Mouse (Mus musculus): ENCODE measurements around the gene Gramd1a. TPM values are rescaled to one million over a fixed set of nuclear protein-coding genes. Genes with fewer than 3 reads are reported as not detected.

The Gramd1a gene
- total RNA-seq, 2 experiments from 2014 or later = 42.8 to 45.8 TPM

- DNase-seq (ENCODE audit: low spot score in 2 of 2) = peak; percentile 82 to 92
Measured at GRCm38 (mm10) chr7:31097583-31098248, 58.0 kb downstream of the Gramd1a start.

GRCm38 (mm10) chr7:31096892-31097564 lies 58.7 kb downstream of the Gramd1a start:
- no peak for DNase-seq (ENCODE audit: low spot score in 2 of 2)

GRCm38 (mm10) chr7:31094774-31095501 lies 60.8 kb downstream of the Gramd1a start:
- no peak for DNase-seq (ENCODE audit: low spot score in 2 of 2)

GRCm38 (mm10) chr7:31089721-31090120 lies 66.0 kb downstream of the Gramd1a start:
- DNase-seq (ENCODE audit: low spot score in 2 of 2) = no peak

- DNase-seq (ENCODE audit: low spot score in 2 of 2) = no peak
Measured at GRCm38 (mm10) chr7:31088206-31088605, 67.5 kb downstream of the Gramd1a start.

- no peak for DNase-seq (ENCODE audit: low spot score in 2 of 2)
Measured at GRCm38 (mm10) chr7:31087262-31087661, 68.4 kb downstream of the Gramd1a start.

GRCm38 (mm10) chr7:31086175-31086755 lies 69.4 kb downstream of the Gramd1a start:
- no peak for DNase-seq (ENCODE audit: low spot score in 2 of 2)

GRCm38 (mm10) chr7:31085171-31085570 lies 70.5 kb downstream of the Gramd1a start:
- DNase-seq (ENCODE audit: low spot score in 2 of 2) = no peak

- no peak for DNase-seq (ENCODE audit: low spot score in 2 of 2)
Measured at GRCm38 (mm10) chr7:31084140-31084539, 71.6 kb downstream of the Gramd1a start.

- peak in 1 of 2 experiments; percentile 64 for DNase-seq (ENCODE audit: low spot score in 2 of 2)
Measured at GRCm38 (mm10) chr7:31082831-31083588, 72.7 kb downstream of the Gramd1a start.

- no peak for DNase-seq (ENCODE audit: low spot score in 2 of 2)
Measured at GRCm38 (mm10) chr7:31082106-31082505, 73.6 kb downstream of the Gramd1a start.

GRCm38 (mm10) chr7:31081106-31081505 lies 74.6 kb downstream of the Gramd1a start:
- DNase-seq (ENCODE audit: low spot score in 2 of 2) = no peak

GRCm38 (mm10) chr7:31080611-31081010 lies 75.1 kb downstream of the Gramd1a start:
- DNase-seq (ENCODE audit: low spot score in 2 of 2) = no peak

Other genes starting within 250 kb of the Gramd1a start
- 10 to 100 TPM; 11.8 to 12.3 TPM for gene Mag, start 241.0 kb downstream of the Gramd1a start, total RNA-seq (2021)
- not detected for gene Hamp2, start 231.2 kb downstream of the Gramd1a start, total RNA-seq (2021)
- under 1 TPM in 1 of 2 experiments, not detected in 1; 0.78 TPM for gene Hamp, start 211.9 kb downstream of the Gramd1a start, total RNA-seq (2021)
- 10 to 100 TPM; 79.3 to 80.5 TPM for gene Usf2, start 199.1 kb downstream of the Gramd1a start, total RNA-seq (2021)
- under 1 TPM; 0.74 to 0.75 TPM for gene Lsr, start 182.4 kb downstream of the Gramd1a start, total RNA-seq (2021)
- under 1 TPM in 1 of 2 experiments, not detected in 1; 0.20 TPM for gene Fam187b, start 182.1 kb downstream of the Gramd1a start, total RNA-seq (2021)
- 10 to 100 TPM; 21.2 to 23.0 TPM for gene Fxyd5, start 113.4 kb downstream of the Gramd1a start, total RNA-seq (2021)
- 1 to 10 TPM; 2.3 to 3.8 TPM for gene Fxyd7, start 104.4 kb downstream of the Gramd1a start, total RNA-seq (2021)
- 100 to 1,000 TPM; 587 to 732 TPM for gene Fxyd1, start 98.7 kb downstream of the Gramd1a start, total RNA-seq (2021)
- gene Lgi4, start 96.6 kb downstream of the Gramd1a start, total RNA-seq (2021) = 1 to 10 TPM; 7.9 to 9.6 TPM
- 1 to 10 TPM; 2.7 to 4.9 TPM for gene Fxyd3, start 79.2 kb downstream of the Gramd1a start, total RNA-seq (2021)
- 1 to 10 TPM; 3.9 to 4.2 TPM for gene Hpn, start 40.6 kb downstream of the Gramd1a start, total RNA-seq (2021)
- gene Scn1b, start 28.9 kb downstream of the Gramd1a start, total RNA-seq (2021) = 10 to 100 TPM; 90.6 to 98.1 TPM
- not detected for gene Scgb2b2, start 134.6 kb upstream of the Gramd1a start, total RNA-seq (2021)
- gene Scgb1b2, start 135.9 kb upstream of the Gramd1a start, total RNA-seq (2021) = not detected
- not detected for gene Scgb2b3, start 206.2 kb upstream of the Gramd1a start, total RNA-seq (2021)
- not detected for gene Scgb1b3, start 219.7 kb upstream of the Gramd1a start, total RNA-seq (2021)